Mouse (Mus musculus) liver, adult 2 months (tissue): ENCODE results near the gene Agbl3.

Experiments used
- CTCF ChIP-seq: fragments of 200-500 bp; IDR thresholded peaks from 2 replicates; pipeline ENCODE4 v1.5.1; 2011; ENCODE audit warnings: low read depth, low read length, control low read depth
- POLR2A ChIP-seq: fragments of 200-500 bp; IDR thresholded peaks from 2 replicates; pipeline ENCODE4 v1.6.1; 2011; ENCODE audit warnings: low read length, control low read depth; ENCODE audit not compliant: insufficient read depth; ENCODE audit errors: extremely low read depth

DNA sequence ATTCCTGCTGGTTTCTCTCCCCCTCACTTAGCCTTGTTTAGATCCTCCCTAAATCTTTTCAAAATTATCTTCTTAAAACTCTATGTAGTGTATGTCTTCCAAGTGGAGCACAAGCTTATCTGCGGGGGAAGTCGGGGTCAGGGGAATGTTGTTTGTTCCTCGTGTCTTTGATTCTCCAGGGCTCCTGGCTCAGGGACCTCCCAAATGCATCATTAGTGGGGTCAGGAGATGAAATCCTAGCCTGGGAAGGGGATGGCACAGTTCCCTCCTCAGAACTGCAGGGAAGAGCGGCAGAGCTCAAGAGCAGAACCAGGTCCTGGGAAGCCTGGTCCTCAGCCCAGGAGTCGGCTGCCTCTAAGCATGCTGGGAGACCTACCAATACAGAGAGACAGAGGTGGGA is 85.0 kb downstream of the Agbl3 start:
- TF ChIP-seq CTCF (no peak), POLR2A (no peak)
